Mouse (Mus musculus) forebrain, embryonic 12.5 days (tissue): ENCODE data around the gene Etnk1. TPM values are rescaled to one million over a fixed set of nuclear protein-coding genes. Genes with fewer than 3 reads are reported as not detected.

Source experiments
- ATAC-seq: fragments of 200-750 bp; cut with Nextera tagmentation; 2 replicates; pipeline ENCODE4 v1.8.0; 2017; ENCODE audit warnings: moderate TSS enrichment; ENCODE audit not compliant: low FRiP score
- H3K27ac ChIP-seq: fragments of 300-500 bp; sonication (generic); 2 replicates; pipeline ENCODE4 v1.5.1; 2016; ENCODE audit warnings: mild to moderate bottlenecking
- H3K27me3 ChIP-seq: fragments of 300-500 bp; sonication (generic); 2 replicates; pipeline ENCODE4 v1.6.1; 2016; ENCODE audit warnings: mild to moderate bottlenecking
- H3K36me3 ChIP-seq: fragments of 300-500 bp; sonication (generic); replicated peaks from 2 replicates; pipeline ENCODE4 v1.6.1; 2016; ENCODE audit warnings: mild to moderate bottlenecking
- H3K4me1 ChIP-seq: fragments of 300-500 bp; sonication (generic); 2 replicates; pipeline ENCODE4 v1.6.1; 2016
- H3K4me2 ChIP-seq: fragments of 300-500 bp; sonication (generic); 2 replicates; pipeline ENCODE4 v1.6.1; 2016; ENCODE audit warnings: mild to moderate bottlenecking, moderate library complexity
- H3K4me3 ChIP-seq: fragments of 300-500 bp; sonication (generic); replicated peaks from 2 replicates; pipeline ENCODE4 v1.5.1; 2016; ENCODE audit warnings: mild to moderate bottlenecking
- H3K9ac ChIP-seq: fragments of 300-500 bp; sonication (generic); 2 replicates; pipeline ENCODE4 v1.6.1; 2016; ENCODE audit warnings: mild to moderate bottlenecking
- H3K9me3 ChIP-seq: fragments of 300-500 bp; sonication (generic); 2 replicates; pipeline ENCODE4 v1.6.1; 2016
- WGBS: fragments of 180-500 bp; shearing (Covaris S2); methylation state at CpG from one replicate; pipeline ENCODE4 v1.1.7; 2016; 5-methylcytosine and 5-hydroxymethylcytosine counted together
- polyA plus RNA-seq: library from polyadenylated mRNA; unstranded; fragments of >200 nt; fragmentation: Nextera tagmentation; extraction: Ambion mirVana; gene quantifications from 2 replicates; pipeline ENCODE4 v1.2.1, GENCODE M21; 2016

Etnk1 gene
- polyA plus RNA-seq, 1 experiment from 2014 or later, result 33.9 TPM

DNA sequence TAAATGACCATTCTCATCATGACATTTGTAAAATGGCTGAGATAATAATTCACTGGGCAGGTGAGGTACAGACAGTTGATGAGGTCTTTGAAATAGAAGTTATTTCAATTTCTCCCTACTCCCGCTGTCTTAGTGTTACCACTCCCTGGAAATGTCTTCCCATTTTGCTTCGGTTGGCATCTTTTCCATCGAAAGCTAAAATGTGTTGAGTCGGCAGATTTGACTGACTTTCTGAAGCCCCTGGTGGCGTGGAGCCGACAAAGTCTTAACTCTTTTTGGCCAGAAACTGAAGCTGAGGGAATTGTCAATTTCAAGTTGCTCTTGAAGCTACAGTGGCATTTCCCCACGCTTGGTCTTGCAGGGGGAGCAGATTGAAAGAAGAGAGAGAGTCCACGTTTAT is 67.8 kb downstream of the Etnk1 start:
- Histone ChIP-seq H3K27me3 (no peaks in the 10 kb centered on the region), H3K27ac (no peak overlapping the region), H3K36me3 (no peaks in the 10 kb centered on the region), H3K4me3 (no peak overlapping the region), H3K4me2 (no peak overlapping the region), H3K9me3 (no peaks in the 10 kb centered on the region), H3K4me1 (no peaks in the 10 kb centered on the region), H3K9ac (no peak overlapping the region)
- ATAC-seq, result no peak
- WGBS, result 91% methylated on average over 8 of the region's 8 CpGs

DNA sequence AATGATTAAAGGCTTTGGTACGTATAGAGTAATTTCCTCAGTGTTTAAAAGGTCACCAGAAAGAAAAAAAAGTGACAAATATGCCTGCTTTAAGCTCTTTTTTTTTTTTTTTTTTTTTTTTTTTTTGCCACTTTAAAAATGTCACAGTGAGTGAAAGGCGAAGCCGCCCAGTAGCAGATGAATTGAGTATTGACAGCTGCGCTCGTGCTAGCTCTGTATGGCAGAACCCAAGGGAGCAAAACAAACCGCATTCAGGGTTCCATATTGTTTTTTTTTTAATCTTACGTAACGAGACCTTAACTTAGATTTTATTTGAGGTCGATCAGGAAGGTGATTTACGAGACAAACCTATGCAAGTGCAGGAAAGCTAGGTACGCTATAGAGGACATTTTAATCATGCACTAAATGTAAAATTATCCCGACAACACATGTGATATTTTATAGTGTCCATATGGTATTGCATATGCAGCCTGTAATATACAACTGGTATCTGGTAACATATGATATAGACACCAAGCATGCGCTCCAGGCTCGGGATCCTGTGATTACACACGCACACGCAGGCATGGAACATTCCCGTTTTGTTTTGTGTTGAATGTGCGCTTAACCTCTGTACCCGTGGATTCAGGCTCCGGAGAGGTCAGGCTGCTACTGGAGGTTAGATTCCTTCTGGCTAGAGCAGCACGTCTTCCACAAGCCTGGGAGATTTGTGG is 72.5 kb downstream of the Etnk1 start:
- H3K36me3 ChIP-seq, result no peaks in the 10 kb centered on the region
- H3K27me3 ChIP-seq, result no peaks in the 10 kb centered on the region
- no peaks in the 10 kb centered on the region for H3K9me3 ChIP-seq
- 68% methylated on average over 21 of the region's 21 CpGs for WGBS
- no peak for ATAC-seq
- H3K27ac ChIP-seq, result no peak overlapping the region
- no peak overlapping the region for H3K4me2 ChIP-seq
- H3K4me3 ChIP-seq, result no peak overlapping the region
- H3K9ac ChIP-seq, result no peak overlapping the region
- no peaks in the 10 kb centered on the region for H3K4me1 ChIP-seq

DNA sequence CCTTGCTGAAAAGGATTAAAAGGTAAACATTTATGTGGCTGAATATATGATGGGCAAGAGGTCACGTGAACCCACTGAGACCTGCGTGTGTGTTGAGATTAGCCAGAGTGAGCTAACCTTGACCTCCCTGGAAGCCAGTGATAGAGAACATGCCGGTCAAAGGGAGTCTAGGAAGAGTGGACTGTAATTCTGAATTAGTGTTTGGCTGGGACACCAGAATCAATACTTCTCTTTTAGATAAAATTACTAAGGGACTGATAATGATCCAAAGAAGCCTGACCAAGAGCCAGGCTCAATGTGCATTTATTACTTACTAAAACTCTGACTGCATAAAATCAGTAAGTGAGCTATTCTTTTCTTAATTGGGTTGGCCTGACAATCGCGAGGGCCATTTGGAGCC is 76.2 kb downstream of the Etnk1 start:
- 88% methylated on average over 5 of the region's 5 CpGs for WGBS
- H3K9ac ChIP-seq, result no peak overlapping the region

DNA sequence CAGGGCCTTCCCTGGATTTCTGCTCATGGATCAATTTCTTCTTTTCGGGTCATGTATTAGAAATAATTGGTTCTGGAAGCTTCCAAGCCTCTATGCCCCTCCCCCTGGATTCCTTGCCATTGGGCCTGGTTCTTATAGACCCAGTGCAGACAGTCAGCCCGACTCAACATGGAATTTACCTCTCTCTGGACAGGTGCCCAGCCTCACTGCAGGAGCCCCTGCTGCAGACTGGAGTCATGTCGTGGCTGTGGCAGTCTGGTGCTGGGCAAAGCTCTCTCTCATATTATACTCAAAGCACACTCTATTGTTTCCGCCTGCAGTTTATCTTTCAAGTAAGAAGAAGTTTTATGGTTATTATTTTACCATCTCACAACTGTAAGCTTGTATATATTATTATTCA is 90.9 kb downstream of the Etnk1 start:
- ATAC-seq, result no peak
- Histone ChIP-seq H3K4me1 (peaks cover 35% of the 10 kb centered on the region), H3K4me3 (no peak overlapping the region), H3K27me3 (peaks cover 8% of the 10 kb centered on the region), H3K36me3 (no peaks in the 10 kb centered on the region), H3K9ac (no peak overlapping the region), H3K27ac (no peak overlapping the region), H3K4me2 (no peak overlapping the region), H3K9me3 (no peaks in the 10 kb centered on the region)
- 79% methylated on average over 4 of the region's 4 CpGs for WGBS

More for the DNA sequence above, 76.2 kb downstream of the Etnk1 start:
- H3K27me3 ChIP-seq, result no peaks in the 10 kb centered on the region
- no peaks in the 10 kb centered on the region for H3K4me1 ChIP-seq
- no peak for ATAC-seq
- no peak overlapping the region for H3K27ac ChIP-seq
- no peak overlapping the region for H3K4me3 ChIP-seq
- H3K4me2 ChIP-seq, result no peak overlapping the region
- H3K9me3 ChIP-seq, result no peaks in the 10 kb centered on the region
- no peaks in the 10 kb centered on the region for H3K36me3 ChIP-seq

DNA sequence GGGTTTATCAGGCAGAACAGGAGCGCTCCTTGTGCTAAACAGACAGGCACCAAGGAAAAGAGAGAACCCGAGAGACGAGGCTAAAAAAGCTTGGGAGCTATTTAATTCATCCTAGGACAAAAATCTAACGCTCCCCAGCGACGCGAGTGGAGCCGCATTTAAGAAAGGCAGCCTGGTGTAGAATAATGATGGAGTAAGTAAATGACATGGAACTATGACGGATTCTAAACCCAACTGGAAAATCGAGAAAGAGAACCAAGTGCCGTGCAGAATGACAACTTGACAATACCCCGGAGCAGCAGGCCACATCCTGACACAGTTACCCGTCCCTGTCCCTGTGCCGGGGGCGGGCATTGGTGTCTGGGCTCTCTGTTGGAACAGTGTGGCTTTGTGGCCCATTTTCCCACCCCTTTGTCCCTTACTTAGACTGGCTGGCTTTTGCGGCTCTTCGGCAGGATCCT is 92.2 kb downstream of the Etnk1 start:
- 0 out of 2 replicates have a peak overlapping the region, but pooled peaks have one; percentile 17 for H3K4me3 ChIP-seq
- H3K4me1 ChIP-seq, result peaks cover 35% of the 10 kb centered on the region
- no peak overlapping the region for H3K9ac ChIP-seq
- ATAC-seq, result no peak
- no peaks in the 10 kb centered on the region for H3K9me3 ChIP-seq
- H3K4me2 ChIP-seq, result peak overlapping the region; percentile 50
- 24% methylated on average over 17 of the region's 17 CpGs for WGBS
- no peaks in the 10 kb centered on the region for H3K36me3 ChIP-seq
- peaks cover 20% of the 10 kb centered on the region for H3K27me3 ChIP-seq
- no peak overlapping the region for H3K27ac ChIP-seq

DNA sequence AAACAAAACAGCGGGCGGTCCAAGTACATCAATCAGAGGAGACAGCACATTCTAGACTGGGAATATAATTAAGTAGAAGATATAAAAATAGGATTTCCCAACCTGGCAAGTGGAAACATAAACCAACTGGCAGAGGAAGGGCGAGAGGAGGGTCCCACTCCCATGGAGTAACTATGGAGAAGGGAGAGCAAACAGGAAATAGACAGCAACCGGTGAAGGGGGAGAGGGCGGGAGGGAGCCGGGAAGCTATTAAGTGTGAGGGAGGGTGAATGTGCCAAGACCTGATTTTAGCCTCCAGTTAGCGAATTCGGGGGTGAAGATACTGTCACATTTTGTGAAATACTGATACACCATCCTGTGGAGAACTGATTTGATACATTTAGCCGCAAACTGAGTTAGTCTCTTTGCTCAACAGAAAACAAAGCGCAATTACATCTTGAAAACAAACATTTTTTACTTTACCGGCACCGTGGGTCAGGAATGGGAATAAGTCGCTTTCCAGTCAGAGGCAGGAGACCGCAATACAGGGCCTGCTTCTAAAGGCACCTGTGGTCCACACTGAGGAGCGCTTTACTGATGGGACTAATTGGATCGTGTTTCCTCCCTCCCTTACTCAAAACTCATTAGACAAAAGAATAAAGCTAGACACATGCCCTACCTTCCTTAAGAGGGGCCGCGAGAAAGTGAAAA is 93.0 kb downstream of the Etnk1 start:
- peaks cover 28% of the 10 kb centered on the region for H3K27me3 ChIP-seq
- no peaks in the 10 kb centered on the region for H3K36me3 ChIP-seq
- peak overlapping the region; percentile 19 for H3K4me3 ChIP-seq
- peak; percentile 55 for ATAC-seq
- WGBS, result 28% methylated on average over 18 of the region's 18 CpGs
- H3K4me1 ChIP-seq, result peaks cover 35% of the 10 kb centered on the region
- H3K27ac ChIP-seq, result 0 out of 2 replicates have a peak overlapping the region, but pooled peaks have one; percentile 56
- no peaks in the 10 kb centered on the region for H3K9me3 ChIP-seq
- H3K4me2 ChIP-seq, result peak overlapping the region; percentile 50
- no peak overlapping the region for H3K9ac ChIP-seq

DNA sequence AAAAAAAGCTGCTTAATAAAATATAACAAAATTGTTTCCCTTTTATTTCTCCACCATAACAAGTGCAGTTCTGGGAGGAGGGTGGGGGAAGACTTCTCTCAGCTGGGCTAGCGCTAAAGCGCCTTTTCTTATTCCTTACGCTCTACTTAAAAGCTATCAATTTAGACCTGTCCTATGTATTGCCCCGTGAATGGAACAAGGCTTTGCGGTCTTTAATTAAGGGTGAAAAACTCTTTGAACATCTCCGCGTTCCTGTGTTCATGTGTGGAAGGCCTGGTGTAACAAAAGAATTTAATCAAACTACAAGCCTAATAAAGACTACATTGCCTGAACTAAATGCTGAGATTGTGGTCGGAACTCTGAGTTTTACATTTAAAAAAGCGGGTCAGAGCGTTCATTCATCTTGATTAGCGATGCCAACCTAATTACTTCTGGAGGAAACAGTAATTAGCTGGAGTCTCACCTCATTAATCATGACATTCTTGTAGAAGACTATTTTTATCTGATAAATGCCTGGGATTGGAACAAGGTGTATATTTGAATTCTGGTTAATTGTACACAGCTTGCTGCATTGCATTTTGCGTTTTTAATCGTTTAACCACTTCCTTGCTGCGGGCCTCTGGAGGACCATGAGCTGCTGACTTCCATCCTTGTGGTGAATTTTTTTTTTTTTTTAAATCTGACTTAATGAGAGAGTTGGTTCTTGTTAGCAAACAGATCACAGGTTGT is 93.7 kb downstream of the Etnk1 start:
- no peaks in the 10 kb centered on the region for H3K9me3 ChIP-seq
- H3K9ac ChIP-seq, result no peak overlapping the region
- peaks cover 35% of the 10 kb centered on the region for H3K4me1 ChIP-seq
- H3K27ac ChIP-seq, result peak overlapping the region; percentile 42; the same call in 1 of the 2 replicates
- peak overlapping the region; percentile 19; the same call in 1 of the 2 replicates for H3K4me3 ChIP-seq
- no peaks in the 10 kb centered on the region for H3K36me3 ChIP-seq
- peaks cover 33% of the 10 kb centered on the region for H3K27me3 ChIP-seq
- peak; percentile 76 for ATAC-seq
- peak overlapping the region; percentile 50 for H3K4me2 ChIP-seq
- WGBS, result 18% methylated on average over 14 of the region's 14 CpGs

DNA sequence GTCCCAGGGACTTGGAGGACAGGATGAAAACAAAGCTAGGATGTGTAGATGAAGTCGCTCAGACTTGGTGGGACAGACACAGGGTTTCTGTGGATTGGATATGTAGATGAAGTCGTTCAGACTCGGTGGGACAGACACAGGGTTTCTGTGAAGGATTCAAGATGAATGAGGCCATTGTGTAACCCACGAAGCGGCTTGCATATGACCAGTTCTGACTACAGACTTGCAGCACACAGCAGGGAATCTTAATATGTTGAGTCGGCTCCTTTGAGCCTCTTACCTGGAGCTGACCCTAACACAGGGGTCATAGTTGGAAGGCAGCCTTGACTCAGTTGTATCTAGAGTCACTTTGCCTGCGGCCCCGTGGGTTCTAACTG is 94.3 kb downstream of the Etnk1 start:
- WGBS, result 19% methylated on average over 8 of the region's 8 CpGs
- Histone ChIP-seq H3K4me1 (peaks cover 35% of the 10 kb centered on the region), H3K4me3 (no peak overlapping the region), H3K9me3 (no peaks in the 10 kb centered on the region), H3K9ac (no peak overlapping the region), H3K36me3 (no peaks in the 10 kb centered on the region), H3K4me2 (peak overlapping the region; percentile 50; the same call in 1 of the 2 replicates), H3K27ac (peak overlapping the region; percentile 42; the same call in 1 of the 2 replicates), H3K27me3 (peaks cover 33% of the 10 kb centered on the region)
- peak; percentile 49; the same call in 1 of the 2 replicates for ATAC-seq

DNA sequence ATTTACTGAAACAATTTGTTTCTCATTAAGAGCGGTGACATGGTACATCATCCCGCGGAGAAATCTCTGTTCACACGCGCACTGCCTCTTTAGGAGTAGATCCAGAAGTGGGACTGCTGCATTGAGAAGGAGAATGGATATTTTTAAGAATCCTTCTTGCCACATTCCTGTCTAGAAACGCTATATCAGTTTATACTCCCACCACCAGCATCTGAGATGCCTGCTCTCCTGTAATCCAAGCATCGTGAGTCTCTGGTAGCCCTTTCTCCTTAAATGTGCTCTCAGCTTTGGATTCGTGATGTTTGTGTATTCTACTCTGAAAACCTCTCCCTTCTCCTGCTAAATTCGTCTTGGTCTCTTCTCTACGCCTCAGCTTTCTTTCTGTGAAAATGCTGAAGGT is 98.5 kb downstream of the Etnk1 start:
- no peaks in the 10 kb centered on the region for H3K9me3 ChIP-seq
- H3K27ac ChIP-seq, result no peak overlapping the region
- H3K4me2 ChIP-seq, result no peak overlapping the region
- no peak overlapping the region for H3K4me3 ChIP-seq
- H3K27me3 ChIP-seq, result peaks cover 29% of the 10 kb centered on the region
- H3K4me1 ChIP-seq, result peaks cover 14% of the 10 kb centered on the region; the same call in 1 of the 2 replicates
- no peaks in the 10 kb centered on the region for H3K36me3 ChIP-seq
- H3K9ac ChIP-seq, result no peak overlapping the region
- ATAC-seq, result no peak
- WGBS, result 92% methylated on average over 10 of the region's 10 CpGs

DNA sequence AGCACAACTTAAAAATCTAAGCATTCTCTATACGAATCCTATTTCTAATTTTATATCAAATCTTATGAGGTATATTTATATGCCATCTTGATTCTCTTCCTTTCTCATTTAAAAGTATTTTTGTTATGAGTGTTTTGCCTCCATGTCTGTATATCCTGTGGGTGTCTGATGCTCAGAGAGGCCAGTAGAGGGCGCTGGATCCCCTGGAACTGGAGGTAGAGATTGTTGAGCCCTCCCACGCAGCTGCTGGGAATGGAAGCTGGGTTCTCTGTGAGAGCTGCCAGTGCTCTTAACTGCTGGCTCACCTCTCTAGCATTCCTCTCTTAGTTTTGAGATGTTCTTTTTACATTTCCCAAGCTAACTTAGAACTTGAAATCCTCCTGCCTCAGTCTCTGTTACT is 112.2 kb downstream of the Etnk1 start:
- Histone ChIP-seq H3K4me3 (no peak overlapping the region), H3K9ac (no peak overlapping the region), H3K27ac (no peak overlapping the region), H3K36me3 (no peaks in the 10 kb centered on the region), H3K4me1 (no peaks in the 10 kb centered on the region), H3K27me3 (no peaks in the 10 kb centered on the region), H3K9me3 (no peaks in the 10 kb centered on the region), H3K4me2 (no peak overlapping the region)
- 63% methylated on average over 3 of the region's 3 CpGs for WGBS
- ATAC-seq, result no peak
